Mouse (Mus musculus) c-Kit-negative CD71-positive TER-119-positive erythroid progenitor cells, embryonic 14.5 days (primary cell): ENCODE measurements around the gene Fgd6.
A peak's percentile ranks its signal among the peaks of the same experiment; 100 is the strongest.

ENCODE experiments used
- DNase-seq: peaks from one replicate; pipeline ENCODE4 v3.0.0-alpha.2; 2013; ENCODE audit warnings: low read depth, low spot score

Fgd6 gene

GRCm38 (mm10) chr10:94093534-94093933 is 57.7 kb downstream of the Fgd6 start:
- DNase-seq: no peak

- no peak for DNase-seq
Measured at GRCm38 (mm10) chr10:94095743-94096465, 60.1 kb downstream of the Fgd6 start.

- DNase-seq: peak; percentile 44
Measured at GRCm38 (mm10) chr10:94097081-94097845, 61.5 kb downstream of the Fgd6 start.

GRCm38 (mm10) chr10:94098100-94098499 is 62.3 kb downstream of the Fgd6 start:
- DNase-seq: no peak

GRCm38 (mm10) chr10:94105498-94105897 is 69.7 kb downstream of the Fgd6 start:
- no peak for DNase-seq

- no peak for DNase-seq
Measured at GRCm38 (mm10) chr10:94107168-94107567, 71.4 kb downstream of the Fgd6 start.

- no peak for DNase-seq
Measured at GRCm38 (mm10) chr10:94107607-94108006, 71.8 kb downstream of the Fgd6 start.

GRCm38 (mm10) chr10:94108791-94109190 is 73.0 kb downstream of the Fgd6 start:
- DNase-seq: no peak

GRCm38 (mm10) chr10:94110834-94111754 is 75.3 kb downstream of the Fgd6 start:
- no peak for DNase-seq

GRCm38 (mm10) chr10:94112207-94112606 is 76.4 kb downstream of the Fgd6 start:
- DNase-seq: no peak

- DNase-seq: peak; percentile 63
Measured at GRCm38 (mm10) chr10:94115893-94116599, 80.2 kb downstream of the Fgd6 start.

GRCm38 (mm10) chr10:94116781-94117340 is 81.1 kb downstream of the Fgd6 start:
- DNase-seq: no peak

- DNase-seq: no peak
Measured at GRCm38 (mm10) chr10:94117916-94118315, 82.1 kb downstream of the Fgd6 start.

GRCm38 (mm10) chr10:94118993-94119392 is 83.2 kb downstream of the Fgd6 start:
- no peak for DNase-seq

- DNase-seq: no peak
Measured at GRCm38 (mm10) chr10:94120676-94121075, 84.9 kb downstream of the Fgd6 start.

- DNase-seq: peak; percentile 4
Measured at GRCm38 (mm10) chr10:94122595-94122994, 86.8 kb downstream of the Fgd6 start.

GRCm38 (mm10) chr10:94123581-94123980 is 87.8 kb downstream of the Fgd6 start:
- DNase-seq: no peak

- DNase-seq: no peak
Measured at GRCm38 (mm10) chr10:94124376-94124775, 88.6 kb downstream of the Fgd6 start.

GRCm38 (mm10) chr10:94129680-94130119 is 93.9 kb downstream of the Fgd6 start:
- no peak for DNase-seq

- no peak for DNase-seq
Measured at GRCm38 (mm10) chr10:94133081-94133480, 97.3 kb downstream of the Fgd6 start.

- no peak for DNase-seq
Measured at GRCm38 (mm10) chr10:94133674-94134073, 97.9 kb downstream of the Fgd6 start.
